Comparison of ENCODE assay signal across 10 mouse cellular contexts in genomic region chr11:88281428-88282119, GRCm38 (mm10). TPM values are rescaled to one million over a fixed set of nuclear protein-coding genes. Genes with fewer than 3 reads are reported as not detected.
A peak's percentile ranks its signal among the peaks of the same experiment; 100 is the strongest.
DNase-seq lines count a peak whose midpoint lies in the region; ATAC-seq and TF ChIP-seq lines count a peak whose summit lies in the region.
"Had no signal": no experiment of that assay in that cellular context is flagged by ENCODE, and none has a peak within 500 bp of the region (broad histone marks: within the 10 kb centered on the region; RNA-seq: fewer than 3 reads in every experiment).

No protein-coding gene starts in this region.

- no peak overlapping the region for H3K27ac ChIP-seq in forebrain, embryonic 14.5 days (ENCODE audit: low read depth, low read length)
- no peak overlapping the region for H3K27ac ChIP-seq in forebrain, embryonic 12.5 days
- H3K27ac ChIP-seq in midbrain, embryonic 11.5 days (ENCODE audit: low read depth, low read length), result peak overlapping the region; percentile 77
- no peak overlapping the region for H3K27ac ChIP-seq in midbrain, embryonic 15.5 days
- H3K27ac ChIP-seq in neural tube, embryonic 15.5 days (replicated peaks), result peak overlapping the region; percentile 51; the same call in 1 of the 2 replicates
- H3K27ac ChIP-seq: lung, embryonic 15.5 days had no signal

- WGBS in forebrain, embryonic 14.5 days, result 61% methylated on average over 8 of the region's 8 CpGs
- 60% methylated on average over 8 of the region's 8 CpGs for WGBS in forebrain, embryonic 12.5 days
- 69% methylated on average over 8 of the region's 8 CpGs for WGBS in midbrain, embryonic 11.5 days
- WGBS in midbrain, embryonic 15.5 days, result 69% methylated on average over 8 of the region's 8 CpGs
- WGBS in neural tube, embryonic 15.5 days, result 51% methylated on average over 8 of the region's 8 CpGs

- peak; percentile 50; the same call in 1 of the 2 replicates for TF ChIP-seq CTCF in brain, embryonic 14.5 days (IDR thresholded peaks at IDR 0.05; ENCODE audit: borderline replicate concordance, extremely low read depth, insufficient read depth, insufficient read length)

- H3K9me3 ChIP-seq in forebrain, embryonic 14.5 days (replicated peaks; ENCODE audit: control insufficient read depth, low read length), result no peaks in the 10 kb centered on the region
- H3K9me3 ChIP-seq in forebrain, embryonic 12.5 days, result no peaks in the 10 kb centered on the region
- no peaks in the 10 kb centered on the region for H3K9me3 ChIP-seq in midbrain, embryonic 11.5 days (ENCODE audit: control insufficient read depth, low read length)
- H3K9me3 ChIP-seq in midbrain, embryonic 15.5 days, result no peaks in the 10 kb centered on the region
- no peaks in the 10 kb centered on the region for H3K9me3 ChIP-seq in neural tube, embryonic 15.5 days (replicated peaks)
- H3K9me3 ChIP-seq: lung, embryonic 15.5 days had no signal

- TF ChIP-seq POLR2A in brain, embryonic 14.5 days (IDR thresholded peaks at IDR 0.05; ENCODE audit: borderline replicate concordance, extremely low read depth, insufficient read depth, insufficient read length, poor library complexity, severe bottlenecking), result no peak

- H3K27me3 ChIP-seq in forebrain, embryonic 14.5 days (replicated peaks; ENCODE audit: control insufficient read depth, insufficient read depth, low read length), result no peaks in the 10 kb centered on the region
- no peaks in the 10 kb centered on the region; the same call in 1 of the 2 replicates for H3K27me3 ChIP-seq in forebrain, embryonic 12.5 days
- H3K27me3 ChIP-seq in midbrain, embryonic 11.5 days (ENCODE audit: control insufficient read depth, insufficient read depth, low read length), result no peaks in the 10 kb centered on the region
- H3K27me3 ChIP-seq in midbrain, embryonic 15.5 days (replicated peaks), result no peaks in the 10 kb centered on the region
- H3K27me3 ChIP-seq in neural tube, embryonic 15.5 days (replicated peaks), result no peaks in the 10 kb centered on the region
- H3K27me3 ChIP-seq: lung, embryonic 15.5 days had no signal

- H3K4me3 ChIP-seq in forebrain, embryonic 14.5 days (ENCODE audit: low read depth, low read length), result no peak overlapping the region
- no peak overlapping the region for H3K4me3 ChIP-seq in forebrain, embryonic 12.5 days (replicated peaks)
- no peak overlapping the region for H3K4me3 ChIP-seq in midbrain, embryonic 11.5 days (ENCODE audit: low read depth, low read length)
- H3K4me3 ChIP-seq in midbrain, embryonic 15.5 days, result no peak overlapping the region
- H3K4me3 ChIP-seq in neural tube, embryonic 15.5 days (replicated peaks), result no peak overlapping the region
- H3K4me3 ChIP-seq: lung, embryonic 15.5 days had no signal

- peak; percentile 80 for DNase-seq in forebrain, embryonic 14.5 days (ENCODE audit: low spot score)
- DNase-seq in midbrain, embryonic 11.5 days (ENCODE audit: low spot score, missing footprints), result no peak
- peak; percentile 84 for DNase-seq in brain, embryonic 14.5 days (ENCODE audit: low read depth)
- no peak for DNase-seq in cerebellum, adult 9-11 months
- DNase-seq: heart, postnatal 36 days had no signal

- no peaks in the 10 kb centered on the region for H3K36me3 ChIP-seq in forebrain, embryonic 14.5 days (ENCODE audit: control insufficient read depth, insufficient read depth, low read length)
- no peaks in the 10 kb centered on the region for H3K36me3 ChIP-seq in forebrain, embryonic 12.5 days (replicated peaks)
- no peaks in the 10 kb centered on the region for H3K36me3 ChIP-seq in midbrain, embryonic 11.5 days (ENCODE audit: control insufficient read depth, insufficient read depth, low read length)
- H3K36me3 ChIP-seq in midbrain, embryonic 15.5 days (replicated peaks), result no peaks in the 10 kb centered on the region
- H3K36me3 ChIP-seq in neural tube, embryonic 15.5 days, result no peaks in the 10 kb centered on the region
- H3K36me3 ChIP-seq: lung, embryonic 15.5 days had no signal

- no peak overlapping the region for H3K4me2 ChIP-seq in forebrain, embryonic 14.5 days (ENCODE audit: low read length)
- H3K4me2 ChIP-seq in forebrain, embryonic 12.5 days, result no peak overlapping the region
- H3K4me2 ChIP-seq in midbrain, embryonic 11.5 days, result no peak overlapping the region
- no peak overlapping the region for H3K4me2 ChIP-seq in midbrain, embryonic 15.5 days
- H3K4me2 ChIP-seq in neural tube, embryonic 15.5 days, result no peak overlapping the region
- H3K4me2 ChIP-seq: lung, embryonic 15.5 days had no signal

- no peak overlapping the region for H3K9ac ChIP-seq in forebrain, embryonic 14.5 days (ENCODE audit: low read length)
- H3K9ac ChIP-seq in forebrain, embryonic 12.5 days, result no peak overlapping the region
- H3K9ac ChIP-seq in midbrain, embryonic 11.5 days (ENCODE audit: low read length), result no peak overlapping the region
- no peak overlapping the region for H3K9ac ChIP-seq in midbrain, embryonic 15.5 days
- H3K9ac ChIP-seq in neural tube, embryonic 15.5 days (replicated peaks), result no peak overlapping the region
- H3K9ac ChIP-seq: lung, embryonic 15.5 days had no signal

- no peak for ATAC-seq in forebrain, embryonic 14.5 days
- ATAC-seq in forebrain, embryonic 12.5 days (ENCODE audit: low FRiP score), result no peak
- ATAC-seq in midbrain, embryonic 11.5 days (ENCODE audit: low FRiP score), result no peak
- ATAC-seq in midbrain, embryonic 15.5 days (replicated peaks), result no peak
- no peak for ATAC-seq in neural tube, embryonic 15.5 days (ENCODE audit: low FRiP score)
- no peak for ATAC-seq in inflammation-experienced regulatory T-cells, adult 6 months

- peaks cover 16% of the 10 kb centered on the region for H3K4me1 ChIP-seq in forebrain, embryonic 14.5 days (ENCODE audit: control insufficient read depth, insufficient read depth, low read length)
- peaks cover 39% of the 10 kb centered on the region for H3K4me1 ChIP-seq in forebrain, embryonic 12.5 days
- peaks cover 38% of the 10 kb centered on the region for H3K4me1 ChIP-seq in midbrain, embryonic 11.5 days (ENCODE audit: control insufficient read depth, insufficient read depth, low read length)
- H3K4me1 ChIP-seq in midbrain, embryonic 15.5 days, result peaks cover 15% of the 10 kb centered on the region
- H3K4me1 ChIP-seq in neural tube, embryonic 15.5 days, result peaks cover 23% of the 10 kb centered on the region

RNA-seq across cellular contexts. Expression of gene Ccdc182, which starts 12.3 kb away (rescaled TPM):
- polyA plus RNA-seq in forebrain, embryonic 14.5 days (2014; fragmentation: Nextera tagmentation; extraction: Ambion mirVana), result 0.24 TPM in 1 of 2 replicates, not detected in the other
- polyA plus RNA-seq in forebrain, embryonic 12.5 days (2016; fragmentation: Nextera tagmentation; extraction: Ambion mirVana), result 0.38 and 0.42 TPM in 2 replicates
- 9.1 and 9.5 TPM in 2 replicates for polyA plus RNA-seq in midbrain, embryonic 11.5 days (2014; fragmentation: Nextera tagmentation; extraction: Ambion mirVana)
- 0.23 TPM in 2 replicates for polyA plus RNA-seq in midbrain, embryonic 15.5 days (2015; fragmentation: Nextera tagmentation; extraction: Ambion mirVana)
- 0.20 and 0.30 TPM in 2 replicates for polyA plus RNA-seq in brain, embryonic 14.5 days (2012; rRNA removed)
- polyA plus RNA-seq in neural tube, embryonic 15.5 days (2015; fragmentation: Nextera tagmentation; extraction: Ambion mirVana), result 0.13 and 0.15 TPM in 2 replicates
- polyA plus RNA-seq in inflammation-experienced regulatory T-cells, adult 6 months (2017; shearing (Covaris generic)), result not detected

Comparison
In these comparisons a context has a peak if more than half of its experiments do, and no peak if none do; other contexts are left out.
1. H3K27ac ChIP-seq: peak in midbrain, embryonic 11.5 days (single experiment) and neural tube, embryonic 15.5 days (single experiment); none in forebrain, embryonic 14.5 days (single experiment), forebrain, embryonic 12.5 days (single experiment) and midbrain, embryonic 15.5 days (single experiment).
2. DNase-seq: peak in forebrain, embryonic 14.5 days (single experiment) and brain, embryonic 14.5 days (single experiment); none in midbrain, embryonic 11.5 days (single experiment) and cerebellum, adult 9-11 months (single experiment).